Mouse (Mus musculus) spleen, adult 2 months (tissue): ENCODE measurements around the gene Ifnk. TPM values are rescaled to one million over a fixed set of nuclear protein-coding genes. Genes with fewer than 3 reads are reported as not detected.

Experiments
- DNase-seq, 2 experiments: peaks; one replicate each; pipeline versions ENCODE4 v3.0.0 to v3.0.0-alpha.2; 2012 to 2021; ENCODE audit warnings: low spot score in 2 of 2, low read depth in 1 of 2
- H3K27ac ChIP-seq: fragments of 200-500 bp; 2 replicates; pipeline ENCODE4 v1.5.1; 2012; ENCODE audit warnings: low read length, inconsistent platforms; ENCODE audit not compliant: insufficient read depth
- H3K27me3 ChIP-seq: fragments of 200-500 bp; 2 replicates; pipeline ENCODE4 v1.6.1; 2012; ENCODE audit warnings: mild to moderate bottlenecking, moderate library complexity, low read length, inconsistent platforms; ENCODE audit not compliant: control insufficient read depth, insufficient read depth
- H3K36me3 ChIP-seq: fragments of 200-500 bp; 2 replicates; pipeline ENCODE4 v1.6.1; 2012; ENCODE audit warnings: mild to moderate bottlenecking, low read length, inconsistent platforms; ENCODE audit not compliant: control insufficient read depth, insufficient read depth
- H3K4me1 ChIP-seq: fragments of 200-500 bp; 2 replicates; pipeline ENCODE4 v1.6.1; 2011; ENCODE audit warnings: inconsistent platforms; ENCODE audit not compliant: control insufficient read depth, insufficient read depth, insufficient read length
- H3K4me3 ChIP-seq: fragments of 200-500 bp; 2 replicates; pipeline ENCODE4 v1.5.1; 2011; ENCODE audit warnings: mild to moderate bottlenecking, inconsistent platforms; ENCODE audit not compliant: insufficient read depth, insufficient read length; ENCODE audit errors: extremely low read depth
- CTCF ChIP-seq: fragments of 200-500 bp; IDR thresholded peaks from 2 replicates; pipeline ENCODE4 v1.5.1; 2011; ENCODE audit warnings: mild to moderate bottlenecking, inconsistent platforms; ENCODE audit not compliant: insufficient read depth, insufficient read length, insufficient replicate concordance; ENCODE audit errors: extremely low read depth
- POLR2A ChIP-seq: fragments of 200-500 bp; IDR thresholded peaks from 2 replicates; pipeline ENCODE4 v1.6.1; 2011; ENCODE audit warnings: low read depth, low read length, inconsistent platforms
- WGBS: fragments of 180-500 bp; shearing (Covaris S2); methylation state at CpG from one replicate; pipeline ENCODE4 v1.1.7; 2018; 5-methylcytosine and 5-hydroxymethylcytosine counted together
- polyA plus RNA-seq: library from polyadenylated mRNA; depleted of rRNA; stranded (reverse); fragments of >200 nt; gene quantifications from 2 replicates; pipeline ENCODE4 v1.2.3, GENCODE M21; 2012

Gene Ifnk
- polyA plus RNA-seq, 1 experiment: not detected

- Histone ChIP-seq H3K36me3 (no peaks in the 10 kb centered on the region), H3K27ac (no peak overlapping the region), H3K27me3 (no peaks in the 10 kb centered on the region), H3K4me3 (no peak overlapping the region), H3K4me1 (no peaks in the 10 kb centered on the region)
- TF ChIP-seq CTCF (no peak), POLR2A (no peak)
- no peak for DNase-seq
- WGBS: 16% methylated on average over 3 of the region's 3 CpGs
These were observed 14.1 kb downstream of the Ifnk start for GRCm38 (mm10) chr4:35165947-35166346.

GRCm38 (mm10) chr4:35167855-35168254 is 16.0 kb downstream of the Ifnk start:
- Histone ChIP-seq H3K4me1 (no peaks in the 10 kb centered on the region), H3K27me3 (no peaks in the 10 kb centered on the region), H3K27ac (no peak overlapping the region), H3K4me3 (no peak overlapping the region), H3K36me3 (no peaks in the 10 kb centered on the region)
- DNase-seq: no peak
- no peak for TF ChIP-seq POLR2A
- TF ChIP-seq CTCF: no peak
- WGBS: 67% methylated on average over 5 of the region's 5 CpGs

GRCm38 (mm10) chr4:35169571-35170125 is 17.8 kb downstream of the Ifnk start:
- no peak for DNase-seq
- H3K4me3 ChIP-seq: no peak overlapping the region
- no peaks in the 10 kb centered on the region for H3K27me3 ChIP-seq
- 86% methylated on average over 13 of the region's 13 CpGs for WGBS
- no peaks in the 10 kb centered on the region for H3K36me3 ChIP-seq
- H3K4me1 ChIP-seq: no peaks in the 10 kb centered on the region
- no peak for TF ChIP-seq CTCF
- TF ChIP-seq POLR2A: no peak
- no peak overlapping the region for H3K27ac ChIP-seq

GRCm38 (mm10) chr4:35172471-35172870 is 20.6 kb downstream of the Ifnk start:
- no peak for TF ChIP-seq POLR2A
- TF ChIP-seq CTCF: no peak
- WGBS: 92% methylated on average over 2 of the region's 2 CpGs
- no peak overlapping the region for H3K27ac ChIP-seq
- no peak overlapping the region for H3K4me3 ChIP-seq
- DNase-seq: no peak
- no peaks in the 10 kb centered on the region for H3K4me1 ChIP-seq
- H3K27me3 ChIP-seq: no peaks in the 10 kb centered on the region
- no peaks in the 10 kb centered on the region for H3K36me3 ChIP-seq

- Histone ChIP-seq H3K4me3 (no peak overlapping the region), H3K36me3 (no peaks in the 10 kb centered on the region), H3K4me1 (no peaks in the 10 kb centered on the region), H3K27me3 (no peaks in the 10 kb centered on the region), H3K27ac (no peak overlapping the region)
- DNase-seq: no peak
- 63% methylated on average over 1 of the region's 1 CpGs for WGBS
- TF ChIP-seq POLR2A (no peak), CTCF (no peak)
These were observed 21.7 kb downstream of the Ifnk start for GRCm38 (mm10) chr4:35173551-35173950.

- TF ChIP-seq POLR2A (no peak), CTCF (no peak)
- 93% methylated on average over 2 of the region's 2 CpGs for WGBS
- no peaks in the 10 kb centered on the region for H3K27me3 ChIP-seq
- H3K4me1 ChIP-seq: no peaks in the 10 kb centered on the region
- no peak for DNase-seq
- H3K27ac ChIP-seq: no peak overlapping the region
- no peaks in the 10 kb centered on the region for H3K36me3 ChIP-seq
- no peak overlapping the region for H3K4me3 ChIP-seq
These were observed 23.7 kb downstream of the Ifnk start for GRCm38 (mm10) chr4:35175566-35175965.

- Histone ChIP-seq H3K27me3 (no peaks in the 10 kb centered on the region), H3K4me3 (no peak overlapping the region), H3K27ac (no peak overlapping the region), H3K4me1 (no peaks in the 10 kb centered on the region), H3K36me3 (no peaks in the 10 kb centered on the region)
- TF ChIP-seq POLR2A (no peak), CTCF (no peak)
- WGBS: 88% methylated on average over 12 of the region's 12 CpGs
- no peak for DNase-seq
These were observed 26.2 kb downstream of the Ifnk start for GRCm38 (mm10) chr4:35177926-35178645.
